Mouse (Mus musculus): ENCODE measurements at regions not wholly inside any gene's neighbourhood (a gene's known extent, or its start where the extent isn't known, plus 50 kb on each side); places are given as distances from the start of the nearest gene placed in this dataset.

- no peak overlapping the region for H3K4me3 ChIP-seq (ENCODE audit: low read depth, low read length)
- no peak overlapping the region for H3K4me2 ChIP-seq (ENCODE audit: low read depth, low read length)
- no peaks in the 10 kb centered on the region for H3K9me3 ChIP-seq (replicated peaks; ENCODE audit: control insufficient read depth, low read length)
- no peak overlapping the region for H3K27ac ChIP-seq (ENCODE audit: low read length)
- no peaks in the 10 kb centered on the region for H3K36me3 ChIP-seq (ENCODE audit: control insufficient read depth, insufficient read depth)
- H3K27me3 ChIP-seq (ENCODE audit: control insufficient read depth, insufficient read depth, low read depth, low read length), result no peaks in the 10 kb centered on the region
- H3K9ac ChIP-seq (ENCODE audit: low read depth, low read length), result no peak overlapping the region
- ATAC-seq (ENCODE audit: low read depth), result no peak
- 79% methylated on average over 3 of the region's 3 CpGs for WGBS (ENCODE audit: insufficient replicate concordance)
- H3K4me1 ChIP-seq (ENCODE audit: control insufficient read depth, low read depth, low read length), result no peaks in the 10 kb centered on the region
These were observed 74.5 kb upstream of the Epha4 start for GRCm38 (mm10) chr1:77589423-77589822.

GRCm38 (mm10) chr1:77585520-77585919, 70.6 kb upstream of the Epha4 start:
- no peak overlapping the region for H3K9ac ChIP-seq (ENCODE audit: low read depth, low read length)
- H3K4me2 ChIP-seq (ENCODE audit: low read depth, low read length), result no peak overlapping the region
- H3K4me1 ChIP-seq (ENCODE audit: control insufficient read depth, low read depth, low read length), result no peaks in the 10 kb centered on the region
- WGBS (ENCODE audit: insufficient replicate concordance), result 62% methylated on average over 3 of the region's 3 CpGs
- H3K9me3 ChIP-seq (replicated peaks; ENCODE audit: control insufficient read depth, low read length), result no peaks in the 10 kb centered on the region
- H3K4me3 ChIP-seq (ENCODE audit: low read depth, low read length), result no peak overlapping the region
- no peak overlapping the region for H3K27ac ChIP-seq (ENCODE audit: low read length)
- H3K36me3 ChIP-seq (ENCODE audit: control insufficient read depth, insufficient read depth), result no peaks in the 10 kb centered on the region
- no peak for ATAC-seq (ENCODE audit: low read depth)
- no peaks in the 10 kb centered on the region for H3K27me3 ChIP-seq (ENCODE audit: control insufficient read depth, insufficient read depth, low read depth, low read length)

- Histone ChIP-seq H3K9ac (ENCODE audit: low read depth, low read length) (no peak overlapping the region), H3K27ac (ENCODE audit: low read length) (no peak overlapping the region), H3K9me3 (replicated peaks; ENCODE audit: control insufficient read depth, low read length) (no peaks in the 10 kb centered on the region), H3K27me3 (ENCODE audit: control insufficient read depth, insufficient read depth, low read depth, low read length) (no peaks in the 10 kb centered on the region), H3K4me3 (ENCODE audit: low read depth, low read length) (no peak overlapping the region), H3K4me1 (ENCODE audit: control insufficient read depth, low read depth, low read length) (no peaks in the 10 kb centered on the region), H3K4me2 (ENCODE audit: low read depth, low read length) (no peak overlapping the region), H3K36me3 (ENCODE audit: control insufficient read depth, insufficient read depth) (no peaks in the 10 kb centered on the region)
- WGBS (ENCODE audit: insufficient replicate concordance), result 66% methylated on average over 6 of the region's 6 CpGs
- no peak for ATAC-seq (ENCODE audit: low read depth)
These were observed 53.2 kb upstream of the Epha4 start for GRCm38 (mm10) chr1:77568081-77568480.

DNA sequence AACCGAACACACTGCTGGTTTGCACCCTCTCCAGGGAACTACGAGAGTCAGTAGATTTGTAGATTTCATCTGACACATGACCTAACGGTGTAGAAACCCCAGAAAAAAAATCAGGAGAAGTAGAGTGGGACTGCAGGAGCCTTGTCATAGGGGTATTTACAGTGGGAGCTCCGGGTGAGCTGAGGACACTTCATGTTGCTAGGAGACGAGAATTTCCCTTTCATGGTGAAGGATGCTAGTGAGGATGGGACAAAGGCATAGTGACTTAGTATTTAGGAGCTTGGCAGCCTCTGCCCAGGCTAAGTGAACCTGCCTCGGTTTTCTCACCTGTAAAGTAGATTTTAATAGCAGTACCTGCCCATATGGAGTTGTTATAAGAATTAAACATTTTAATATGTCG, 52.8 kb upstream of the Epha4 start:
- ATAC-seq (ENCODE audit: low read depth), result no peak

More for the DNA sequence above, 52.8 kb upstream of the Epha4 start:
- Histone ChIP-seq H3K36me3 (ENCODE audit: control insufficient read depth, insufficient read depth) (no peaks in the 10 kb centered on the region), H3K4me3 (ENCODE audit: low read depth, low read length) (no peak overlapping the region), H3K9ac (ENCODE audit: low read depth, low read length) (no peak overlapping the region), H3K27me3 (ENCODE audit: control insufficient read depth, insufficient read depth, low read depth, low read length) (no peaks in the 10 kb centered on the region), H3K4me1 (ENCODE audit: control insufficient read depth, low read depth, low read length) (no peaks in the 10 kb centered on the region), H3K27ac (ENCODE audit: low read length) (no peak overlapping the region), H3K9me3 (replicated peaks; ENCODE audit: control insufficient read depth, low read length) (no peaks in the 10 kb centered on the region), H3K4me2 (ENCODE audit: low read depth, low read length) (no peak overlapping the region)
- 54% methylated on average over 7 of the region's 7 CpGs for WGBS (ENCODE audit: insufficient replicate concordance)
